Mouse (Mus musculus) T-helper 1 cell (primary cell): Measurements from ENCODE around the gene Tex44.
"Not testable (repeated sequence)": the region's sequence is repeated elsewhere in the genome, so short reads cannot be mapped to it uniquely, and the experiment has no call there.

Experiments
- in situ Hi-C: fragments of 300-600 bp; cut with MboI, MseI; formaldehyde crosslinking; loops from one replicate; pipeline ENCODE4 v1.15.1; 2025; ENCODE audit warnings: high pct_unique_total_duplicates

Tex44 gene

DNA sequence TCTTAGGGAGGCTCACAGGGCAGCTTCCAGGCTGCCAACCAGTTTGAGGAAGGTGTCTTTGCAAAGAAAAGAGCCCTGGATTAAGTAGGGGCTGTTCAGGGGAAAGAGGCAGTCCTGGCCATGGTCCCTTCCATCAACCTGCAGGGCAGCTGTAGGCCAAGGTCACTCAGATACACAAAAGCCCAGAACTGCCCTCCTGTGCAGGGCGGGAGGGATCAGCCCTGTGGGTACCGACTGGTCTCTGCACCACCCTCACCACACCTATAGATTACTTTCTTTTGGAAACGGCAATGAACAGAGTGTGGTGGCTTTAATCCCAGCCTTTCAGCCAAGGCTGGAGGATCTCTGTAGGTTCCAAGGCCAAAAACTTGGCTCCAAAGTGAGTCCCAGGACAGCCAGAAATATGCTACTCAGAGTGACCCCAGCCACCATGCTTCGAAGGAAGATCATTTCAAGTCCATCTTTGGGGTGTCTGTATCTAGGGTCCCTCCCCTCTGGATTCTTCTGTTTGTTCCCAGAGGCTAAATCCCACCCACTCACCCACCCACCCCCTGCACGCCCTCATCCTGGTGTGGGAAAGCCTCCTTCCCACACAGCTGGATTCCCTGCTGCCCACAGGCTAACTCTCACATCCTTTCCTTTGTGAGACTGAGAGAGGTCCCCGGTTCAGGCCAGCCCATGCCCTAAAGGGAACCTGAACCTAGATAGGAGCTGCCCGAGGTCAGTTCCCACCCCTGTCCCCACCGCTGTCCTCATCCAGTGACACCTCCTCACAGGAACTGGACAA is 17.4 kb downstream of the Tex44 start:
- in situ Hi-C loops = loop anchor here (5.0 to 10.0 kb wide), 3 partner anchors 59 to 1181 kb away; partner anchors contain the start of gene Inpp5d

DNA sequence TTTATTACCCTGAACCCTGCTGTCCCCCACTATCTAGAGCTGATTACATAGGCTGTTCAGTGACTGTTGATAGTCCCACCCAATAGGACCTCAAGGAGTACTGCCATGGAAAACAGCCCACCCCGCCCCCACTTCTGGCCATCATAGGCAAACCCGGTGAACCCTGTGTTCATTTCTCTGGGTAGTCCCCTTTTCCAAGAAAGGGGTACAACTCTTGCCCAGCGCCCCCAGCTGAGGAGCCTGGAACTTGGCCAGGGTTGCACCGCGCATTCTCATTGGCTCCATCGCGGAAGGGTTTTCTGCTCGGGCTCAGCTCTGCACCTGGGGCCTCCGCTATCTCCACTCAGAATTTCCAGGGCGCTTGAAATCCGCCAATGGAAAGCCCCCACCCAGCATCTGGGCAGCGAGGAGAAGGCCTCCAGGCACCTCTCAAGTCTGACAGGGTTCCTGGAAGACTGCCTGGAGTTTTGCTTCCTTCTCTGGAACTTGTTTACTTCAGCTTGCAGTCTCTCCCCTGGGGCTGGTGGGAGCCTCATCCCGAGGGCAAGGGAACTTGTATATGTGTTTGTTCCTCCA is 21.6 kb downstream of the Tex44 start:
- in situ Hi-C loops = loop anchor here (5.0 to 10.0 kb wide), 2 partner anchors 595 to 1177 kb away; partner anchors contain the start of gene Inpp5d

- in situ Hi-C loops = loop anchor here (5.0 to 10.0 kb wide), 2 partner anchors 594 to 1177 kb away; partner anchors contain the start of gene Inpp5d
Observed at GRCm38 (mm10) chr1:86448272-86448671, 22.1 kb downstream of the Tex44 start.

- in situ Hi-C loops = loop anchor here (5.0 to 10.0 kb wide), 2 partner anchors 592 to 1175 kb away; partner anchors contain the start of gene Inpp5d
Observed at GRCm38 (mm10) chr1:86449966-86450365, 23.8 kb downstream of the Tex44 start.

GRCm38 (mm10) chr1:86452713-86453112 is 26.6 kb downstream of the Tex44 start:
- in situ Hi-C loops = no loop called here

- in situ Hi-C loops = no loop called here
Observed at GRCm38 (mm10) chr1:86456892-86457581, 30.9 kb downstream of the Tex44 start.

DNA sequence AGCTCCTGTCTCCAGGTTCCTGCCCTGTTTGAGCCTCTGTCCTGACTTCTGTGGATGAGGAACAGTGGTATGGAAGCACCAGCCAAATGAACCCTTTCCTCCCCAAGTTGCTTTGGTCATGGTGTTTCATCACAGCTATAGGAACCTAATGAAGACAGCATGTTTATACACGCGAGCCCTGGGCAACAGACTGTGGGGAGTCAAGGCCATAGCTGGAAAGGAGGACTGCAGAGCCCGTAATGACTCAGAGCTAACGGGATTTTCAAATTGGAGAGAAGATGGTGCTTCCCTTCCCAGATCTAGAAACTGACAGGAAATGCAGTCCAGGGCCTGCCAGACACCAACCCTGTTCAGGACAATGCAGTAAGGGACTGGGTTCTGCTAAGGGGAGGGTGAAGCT is 33.2 kb downstream of the Tex44 start:
- in situ Hi-C loops = no loop called here

- in situ Hi-C loops = no loop called here
Observed at GRCm38 (mm10) chr1:86464223-86464874, 38.2 kb downstream of the Tex44 start.

DNA sequence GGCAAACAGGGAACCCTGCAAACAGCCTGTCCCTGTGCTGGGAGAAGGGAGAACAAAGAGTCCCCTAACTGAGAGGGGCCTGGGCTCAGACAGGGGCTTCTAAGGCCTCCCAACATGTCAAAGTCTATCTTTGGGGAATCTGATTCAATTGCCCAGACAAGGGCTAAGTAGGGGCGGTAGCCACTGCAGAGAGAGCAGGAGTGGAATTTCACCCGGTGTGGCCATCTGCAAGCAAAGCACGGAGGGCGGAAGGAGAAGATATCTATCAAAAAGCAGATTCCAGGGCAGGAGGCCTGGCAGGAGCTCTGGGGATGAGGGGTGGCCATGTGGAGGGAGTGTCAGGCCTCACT is 38.7 kb downstream of the Tex44 start:
- in situ Hi-C loops = no loop called here

DNA sequence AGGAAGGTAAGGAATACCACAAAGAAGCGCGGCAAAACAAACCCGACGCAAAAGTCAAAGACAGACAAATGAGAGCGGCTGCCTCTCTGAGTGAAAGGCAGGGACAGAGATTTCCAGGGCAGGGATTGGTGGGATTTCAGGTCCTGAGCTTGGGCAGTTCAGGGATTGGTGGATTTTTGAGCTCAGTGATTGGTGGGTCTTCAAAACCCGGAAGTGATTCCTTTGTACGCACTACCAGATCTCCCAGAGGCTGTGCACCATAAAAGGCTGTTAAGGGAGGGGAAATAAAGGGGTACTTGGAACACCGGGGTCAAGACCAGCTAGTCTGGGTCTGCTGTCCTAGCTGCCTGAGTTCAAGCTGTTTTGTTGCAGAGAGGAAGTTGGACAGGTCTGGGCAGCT is 41.3 kb downstream of the Tex44 start:
- in situ Hi-C loops = no loop called here

DNA sequence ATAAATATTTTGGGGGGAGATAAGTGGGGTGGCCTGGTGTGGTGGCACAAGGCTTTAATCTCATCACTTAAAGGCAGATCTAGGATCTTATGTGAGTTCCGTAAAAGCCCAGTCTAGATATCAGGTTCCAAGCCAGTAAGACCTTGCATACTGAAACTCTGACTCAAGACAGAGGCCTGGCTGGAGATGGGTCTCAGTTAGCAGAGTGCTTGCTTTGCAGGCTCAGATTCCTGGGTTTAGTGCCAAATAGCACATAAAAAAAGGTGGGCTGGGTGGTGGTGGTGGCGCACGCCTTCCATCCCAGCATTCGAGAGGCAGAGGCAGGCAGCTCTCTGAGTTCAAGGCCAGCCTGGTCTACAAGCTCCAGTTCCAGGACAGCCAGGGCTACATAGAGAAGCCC is 43.7 kb downstream of the Tex44 start:
- in situ Hi-C loops = no loop called here

- in situ Hi-C loops = no loop called here
Observed at GRCm38 (mm10) chr1:86470519-86471181, 44.5 kb downstream of the Tex44 start.

DNA sequence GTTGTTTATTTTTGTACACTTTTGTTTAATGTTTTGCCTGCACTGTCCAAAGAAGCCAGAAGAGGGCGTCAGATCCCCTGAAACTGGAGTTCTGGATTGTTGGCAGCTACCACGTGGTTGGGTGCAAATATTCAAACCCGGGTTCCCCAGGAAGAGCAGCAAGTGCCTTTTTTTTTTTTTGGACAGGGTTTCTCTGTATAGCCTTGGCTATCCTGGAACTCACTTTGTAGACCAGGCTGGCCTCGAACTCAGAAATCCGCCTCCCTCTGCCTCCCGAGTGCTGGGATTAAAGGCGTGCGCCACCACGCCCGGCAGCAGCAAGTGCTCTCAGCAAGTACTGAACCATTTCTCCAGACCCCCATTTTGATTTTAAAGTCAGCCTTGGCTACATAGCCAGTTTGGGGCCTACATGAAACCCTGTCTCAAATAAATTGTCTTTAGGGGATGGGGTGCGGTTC is 45.4 kb downstream of the Tex44 start:
- in situ Hi-C loops = not testable (repeated sequence)

GRCm38 (mm10) chr1:86472197-86472952 is 46.2 kb downstream of the Tex44 start:
- in situ Hi-C loops = no loop called here

GRCm38 (mm10) chr1:86473109-86473760 is 47.1 kb downstream of the Tex44 start:
- in situ Hi-C loops = no loop called here
